Mouse (Mus musculus): ENCODE measurements around the gene Ephb2. TPM values are rescaled to one million over a fixed set of nuclear protein-coding genes. Genes with fewer than 3 reads are reported as not detected.
A peak's percentile ranks its signal among the peaks of the same experiment; 100 is the strongest.

Ephb2 gene
- polyA plus RNA-seq, 1 experiment from 2014 or later = 24.3 TPM

DNA sequence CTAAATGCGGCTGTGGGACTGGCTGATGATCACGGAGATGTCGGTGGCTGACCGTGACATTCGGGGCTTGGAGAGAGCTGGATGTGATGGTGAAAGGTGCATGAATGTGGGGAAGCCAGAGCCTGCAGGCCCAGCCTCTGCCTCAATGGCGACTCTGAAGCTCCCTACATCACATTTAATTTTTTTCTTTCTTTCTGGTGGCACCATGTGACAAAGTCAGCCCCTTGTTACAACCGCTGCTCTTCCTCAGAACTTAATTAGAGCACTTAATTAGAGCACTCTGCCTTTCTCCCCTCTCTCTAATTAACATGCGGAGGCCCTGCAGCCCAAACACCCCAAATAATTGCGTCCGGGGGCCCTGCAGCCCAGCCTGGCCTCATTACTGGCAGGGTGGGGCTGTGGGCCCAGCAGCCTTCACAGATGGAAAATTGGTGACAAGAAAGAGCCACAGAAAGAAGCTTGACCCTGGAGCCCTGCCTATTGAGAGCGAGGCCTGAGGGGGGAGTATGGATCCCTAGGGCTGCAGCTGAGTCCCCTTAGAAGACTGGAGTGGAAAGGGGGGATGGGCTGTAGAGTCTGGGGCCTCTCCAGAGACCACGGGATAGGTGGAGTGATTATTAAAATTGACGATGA is 62.7 kb downstream of the Ephb2 start:
- no peak overlapping the region for H3K9ac ChIP-seq
- H3K4me1 ChIP-seq (replicated peaks) = peaks cover 43% of the 10 kb centered on the region
- H3K4me2 ChIP-seq = no peak overlapping the region
- ATAC-seq (ENCODE audit: low FRiP score, low read depth) = peak; percentile 63
- peaks cover 13% of the 10 kb centered on the region for H3K36me3 ChIP-seq
- H3K27ac ChIP-seq (replicated peaks) = peak overlapping the region; percentile 65
- no peaks in the 10 kb centered on the region for H3K9me3 ChIP-seq
- H3K4me3 ChIP-seq = no peak overlapping the region
- WGBS = 23% methylated on average over 13 of the region's 13 CpGs
- H3K27me3 ChIP-seq = no peaks in the 10 kb centered on the region

DNA sequence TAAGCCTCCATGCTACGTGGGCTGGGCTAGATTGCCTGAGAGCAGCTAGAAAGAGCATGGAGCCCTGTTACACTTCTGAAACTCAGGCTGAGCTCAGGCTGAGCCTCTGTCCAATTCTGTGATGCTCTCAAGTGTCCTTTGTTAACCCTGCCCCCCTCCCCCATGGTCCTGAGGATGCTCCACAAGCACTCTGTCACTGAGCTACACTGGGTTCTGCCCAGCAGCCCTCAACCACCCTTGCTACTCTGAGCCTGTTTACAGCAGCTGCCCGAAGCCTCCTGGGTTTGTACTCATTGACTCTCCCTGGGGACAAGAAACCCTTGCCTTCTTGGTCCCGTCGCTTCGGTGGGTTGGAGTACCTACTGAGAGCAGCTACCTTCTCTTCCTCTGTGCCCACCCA is 63.5 kb downstream of the Ephb2 start:
- no peak overlapping the region for H3K4me2 ChIP-seq
- H3K36me3 ChIP-seq = peaks cover 13% of the 10 kb centered on the region
- H3K9me3 ChIP-seq = no peaks in the 10 kb centered on the region
- peak overlapping the region; percentile 65; the same call in 1 of the 2 replicates for H3K27ac ChIP-seq (replicated peaks)
- ATAC-seq (ENCODE audit: low FRiP score, low read depth) = no peak
- no peaks in the 10 kb centered on the region for H3K27me3 ChIP-seq
- no peak overlapping the region for H3K9ac ChIP-seq
- H3K4me1 ChIP-seq (replicated peaks) = peaks cover 39% of the 10 kb centered on the region
- H3K4me3 ChIP-seq = no peak overlapping the region
- WGBS = 36% methylated on average over 5 of the region's 5 CpGs

DNA sequence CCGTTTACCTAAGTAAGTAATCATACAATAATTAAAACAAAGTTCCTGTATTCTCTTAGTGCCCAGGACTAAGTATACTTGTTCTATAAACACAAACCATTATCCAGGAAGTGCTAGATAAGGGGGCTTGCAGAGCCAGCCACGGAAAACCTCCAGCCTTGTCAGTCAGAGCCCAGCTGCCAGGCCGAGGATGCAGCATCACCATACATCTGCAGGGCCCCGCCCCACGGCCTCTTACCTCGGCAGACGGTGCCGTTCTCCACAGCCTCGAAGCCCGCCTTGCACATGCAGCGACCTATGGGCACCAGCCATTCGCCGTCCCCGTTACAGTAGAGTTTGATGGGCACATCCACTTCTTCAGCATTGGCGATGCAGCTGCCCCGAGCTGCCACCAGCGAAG is 65.1 kb downstream of the Ephb2 start:
- peaks cover 13% of the 10 kb centered on the region for H3K36me3 ChIP-seq
- H3K27me3 ChIP-seq = no peaks in the 10 kb centered on the region
- H3K9me3 ChIP-seq = no peaks in the 10 kb centered on the region
- no peak overlapping the region for H3K4me2 ChIP-seq
- WGBS = 87% methylated on average over 17 of the region's 17 CpGs
- no peak overlapping the region for H3K9ac ChIP-seq
- H3K27ac ChIP-seq (replicated peaks) = no peak overlapping the region
- H3K4me3 ChIP-seq = no peak overlapping the region
- H3K4me1 ChIP-seq (replicated peaks) = peaks cover 27% of the 10 kb centered on the region
- ATAC-seq (ENCODE audit: low FRiP score, low read depth) = no peak

DNA sequence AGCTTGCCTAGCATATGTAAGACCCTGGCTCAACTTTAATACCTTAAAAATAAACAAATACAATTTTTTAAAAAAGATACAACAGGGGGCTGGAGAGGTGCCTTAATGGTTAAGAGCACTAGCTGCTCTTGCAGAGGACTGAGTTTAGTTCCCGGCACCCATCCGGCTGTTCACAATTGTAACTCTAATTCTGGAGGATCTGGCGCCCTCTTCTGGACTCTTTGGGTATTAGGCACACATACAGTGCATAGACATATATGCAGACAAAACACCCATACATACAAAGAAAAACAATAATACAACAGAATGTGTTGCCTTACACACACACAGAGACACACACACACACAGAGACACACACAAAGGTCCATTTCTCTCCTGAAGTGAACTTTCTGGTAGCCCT is 67.3 kb downstream of the Ephb2 start:
- H3K4me2 ChIP-seq = no peak overlapping the region
- 93% methylated on average over 3 of the region's 3 CpGs for WGBS
- no peaks in the 10 kb centered on the region for H3K9me3 ChIP-seq
- no peak for ATAC-seq (ENCODE audit: low FRiP score, low read depth)
- H3K9ac ChIP-seq = no peak overlapping the region
- no peak overlapping the region for H3K27ac ChIP-seq (replicated peaks)
- H3K36me3 ChIP-seq = peaks cover 13% of the 10 kb centered on the region
- no peak overlapping the region for H3K4me3 ChIP-seq
- H3K27me3 ChIP-seq = no peaks in the 10 kb centered on the region
- H3K4me1 ChIP-seq (replicated peaks) = peaks cover 23% of the 10 kb centered on the region

DNA sequence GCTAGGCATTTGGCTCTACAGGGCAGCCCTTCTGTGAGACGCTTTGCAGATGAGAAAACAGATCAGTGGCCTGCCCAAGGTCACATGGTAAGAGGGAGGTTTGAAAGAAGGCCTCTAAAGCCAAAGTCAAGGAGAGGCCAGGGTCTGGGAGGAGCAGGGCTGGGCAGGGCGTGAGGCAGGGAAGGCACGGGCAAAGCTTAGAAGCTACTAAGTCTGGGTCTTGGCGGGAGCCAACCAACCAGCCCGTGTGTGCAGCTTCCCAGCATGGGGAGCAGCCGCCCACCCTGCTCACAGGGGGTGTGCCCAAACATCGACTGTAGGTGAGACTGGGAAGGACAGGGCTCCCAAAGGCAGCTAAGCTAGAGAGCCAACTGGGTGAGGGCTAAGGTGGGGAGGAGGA is 70.7 kb downstream of the Ephb2 start:
- ATAC-seq (ENCODE audit: low FRiP score, low read depth) = no peak
- no peak overlapping the region for H3K9ac ChIP-seq
- H3K4me2 ChIP-seq = no peak overlapping the region
- H3K27me3 ChIP-seq = no peaks in the 10 kb centered on the region
- peaks cover 6% of the 10 kb centered on the region; the same call in 1 of the 2 replicates for H3K36me3 ChIP-seq
- no peaks in the 10 kb centered on the region for H3K9me3 ChIP-seq
- peaks cover 23% of the 10 kb centered on the region for H3K4me1 ChIP-seq (replicated peaks)
- H3K4me3 ChIP-seq = no peak overlapping the region
- WGBS = 68% methylated on average over 7 of the region's 7 CpGs
- H3K27ac ChIP-seq (replicated peaks) = no peak overlapping the region

DNA sequence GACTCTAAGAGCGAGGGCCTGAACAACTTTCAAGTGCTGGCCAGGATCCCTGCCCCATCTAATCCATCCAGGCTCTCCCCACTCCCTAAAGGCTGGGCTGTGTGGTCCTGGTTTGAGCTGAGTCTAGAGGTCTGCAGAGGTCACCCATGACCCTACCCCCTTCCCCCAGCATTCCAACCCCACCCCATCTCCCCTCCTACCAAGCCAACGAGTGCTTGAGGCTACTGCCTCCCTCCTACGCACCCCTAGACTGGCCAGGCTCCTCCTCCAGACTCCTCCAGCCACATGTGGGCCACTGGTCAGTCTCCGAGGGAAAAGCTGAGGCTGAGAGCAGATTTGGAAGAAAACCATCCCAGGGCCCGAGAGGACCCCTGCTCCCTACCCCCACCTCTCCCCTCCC is 72.4 kb downstream of the Ephb2 start:
- H3K36me3 ChIP-seq = peaks cover under 1% of the 10 kb centered on the region; the same call in 1 of the 2 replicates
- ATAC-seq (ENCODE audit: low FRiP score, low read depth) = no peak
- H3K27ac ChIP-seq (replicated peaks) = no peak overlapping the region
- no peaks in the 10 kb centered on the region for H3K9me3 ChIP-seq
- 37% methylated on average over 5 of the region's 5 CpGs for WGBS
- no peaks in the 10 kb centered on the region for H3K27me3 ChIP-seq
- no peak overlapping the region for H3K4me3 ChIP-seq
- H3K9ac ChIP-seq = no peak overlapping the region
- H3K4me1 ChIP-seq (replicated peaks) = peaks cover 27% of the 10 kb centered on the region
- H3K4me2 ChIP-seq = no peak overlapping the region

DNA sequence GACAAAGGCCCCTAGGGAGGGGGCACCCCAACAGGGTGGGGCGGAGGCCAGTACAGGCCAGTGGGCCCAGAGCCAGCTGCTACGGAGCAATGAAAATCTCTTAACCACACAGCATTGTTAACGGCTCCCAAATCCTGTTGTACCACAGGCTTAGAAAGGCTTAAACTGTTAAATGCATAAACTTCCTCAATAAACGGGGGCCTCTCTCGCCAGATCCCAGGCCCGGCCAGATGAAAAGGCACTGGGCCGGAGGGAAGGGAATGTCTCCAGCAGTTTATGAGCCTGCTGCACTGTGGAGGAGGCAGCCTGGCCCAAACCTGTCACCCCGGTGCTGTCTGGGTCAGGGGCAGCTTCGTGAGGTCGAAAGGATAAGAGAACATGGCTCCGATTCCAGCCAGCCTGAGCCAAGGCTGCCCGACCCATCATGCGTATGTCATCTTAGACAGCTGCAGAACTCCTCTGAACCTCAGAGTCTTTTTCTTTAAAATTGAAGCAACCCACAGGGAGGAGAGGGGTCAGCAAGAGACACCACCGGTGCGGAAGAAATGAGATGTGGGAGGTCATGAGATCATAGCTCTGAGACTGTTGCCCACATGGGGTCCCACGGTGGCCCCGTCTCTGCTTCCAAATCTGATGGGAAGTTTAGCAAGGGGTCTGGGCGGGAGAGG is 73.9 kb downstream of the Ephb2 start:
- Histone ChIP-seq H3K4me3 (no peak overlapping the region), H3K27ac (replicated peaks) (no peak overlapping the region; the same call in 1 of the 2 replicates), H3K27me3 (no peaks in the 10 kb centered on the region), H3K4me2 (no peak overlapping the region), H3K9ac (no peak overlapping the region), H3K9me3 (no peaks in the 10 kb centered on the region), H3K4me1 (replicated peaks) (peaks cover 38% of the 10 kb centered on the region), H3K36me3 (no peaks in the 10 kb centered on the region)
- no peak for ATAC-seq (ENCODE audit: low FRiP score, low read depth)
- WGBS = 24% methylated on average over 18 of the region's 18 CpGs

DNA sequence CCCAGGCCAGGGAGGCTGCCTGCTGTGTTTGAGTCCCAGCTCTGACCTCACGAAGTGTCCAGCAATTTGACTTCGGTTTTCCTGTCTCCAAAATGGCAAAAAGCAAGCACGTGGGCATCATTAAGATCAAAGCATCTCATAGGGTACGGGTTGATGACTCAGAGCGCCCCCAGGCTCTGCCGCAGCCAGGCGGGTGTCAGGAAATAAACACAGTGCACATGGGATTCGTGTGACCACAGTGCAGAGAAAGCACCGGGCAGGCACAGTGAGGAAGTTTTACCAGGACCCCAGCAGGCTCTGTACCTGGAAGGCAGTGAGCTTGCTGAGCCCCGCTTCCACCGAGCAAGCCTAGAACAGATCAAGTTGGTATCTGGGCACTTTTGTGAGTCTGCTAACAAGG is 74.9 kb downstream of the Ephb2 start:
- Histone ChIP-seq H3K36me3 (no peaks in the 10 kb centered on the region), H3K9me3 (no peaks in the 10 kb centered on the region), H3K4me1 (replicated peaks) (peaks cover 48% of the 10 kb centered on the region), H3K27me3 (no peaks in the 10 kb centered on the region), H3K9ac (no peak overlapping the region), H3K4me3 (no peak overlapping the region), H3K4me2 (no peak overlapping the region), H3K27ac (replicated peaks) (no peak overlapping the region)
- no peak for ATAC-seq (ENCODE audit: low FRiP score, low read depth)
- 66% methylated on average over 11 of the region's 11 CpGs for WGBS

DNA sequence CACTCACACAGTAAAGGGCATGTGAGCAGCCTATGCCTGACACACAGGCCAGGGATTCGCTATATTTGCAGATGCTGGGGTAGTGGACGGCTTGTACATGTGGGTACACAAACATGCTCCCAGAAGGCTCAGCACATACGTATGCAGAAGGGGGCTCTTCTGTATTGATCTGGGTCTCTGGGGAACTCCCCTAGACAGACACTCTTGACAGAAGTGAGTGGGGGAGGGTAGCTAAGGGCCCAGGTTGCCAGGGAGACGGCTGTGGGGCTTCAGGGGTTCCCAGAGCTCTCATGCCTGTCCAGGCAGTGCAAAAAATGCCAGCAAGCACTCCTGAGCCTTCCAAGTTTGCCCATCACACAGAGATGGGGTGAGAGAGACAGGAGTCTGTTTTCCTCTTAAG is 78.7 kb downstream of the Ephb2 start:
- peaks cover 73% of the 10 kb centered on the region for H3K4me1 ChIP-seq (replicated peaks)
- H3K36me3 ChIP-seq = no peaks in the 10 kb centered on the region
- no peaks in the 10 kb centered on the region for H3K27me3 ChIP-seq
- 0 out of 2 replicates have a peak, but pooled peaks have one; percentile 16 for ATAC-seq (ENCODE audit: low FRiP score, low read depth)
- 16% methylated on average over 4 of the region's 4 CpGs for WGBS
- H3K27ac ChIP-seq (replicated peaks) = peak overlapping the region; percentile 86
- H3K4me2 ChIP-seq = no peak overlapping the region
- H3K4me3 ChIP-seq = no peak overlapping the region
- H3K9me3 ChIP-seq = no peaks in the 10 kb centered on the region
- peak overlapping the region; percentile 7; the same call in 1 of the 2 replicates for H3K9ac ChIP-seq

DNA sequence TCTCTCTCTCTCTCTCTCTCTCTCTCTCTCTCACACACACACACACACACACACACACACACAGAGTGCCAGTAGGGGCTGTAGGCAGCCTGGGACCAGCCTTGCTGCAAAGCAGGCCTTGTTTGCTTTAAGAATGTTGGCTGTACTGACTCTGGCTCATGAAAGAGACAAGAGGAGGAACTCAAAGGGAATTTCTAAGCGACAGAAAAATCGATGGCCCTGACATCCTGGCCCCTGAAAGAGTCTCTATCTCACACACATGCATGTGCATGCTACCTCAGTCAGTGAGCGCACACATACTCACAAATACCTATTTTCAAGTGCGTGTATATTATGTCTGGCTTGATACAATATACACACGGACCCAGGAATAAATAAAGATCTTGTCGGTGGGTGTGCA is 79.3 kb downstream of the Ephb2 start:
- Histone ChIP-seq H3K36me3 (no peaks in the 10 kb centered on the region), H3K9me3 (no peaks in the 10 kb centered on the region), H3K9ac (peak overlapping the region; percentile 7; the same call in 1 of the 2 replicates), H3K4me1 (replicated peaks) (peaks cover 73% of the 10 kb centered on the region), H3K4me3 (no peak overlapping the region), H3K4me2 (no peak overlapping the region), H3K27ac (replicated peaks) (peak overlapping the region; percentile 86), H3K27me3 (no peaks in the 10 kb centered on the region)
- no peak for ATAC-seq (ENCODE audit: low FRiP score, low read depth)
- WGBS = 20% methylated on average over 6 of the region's 6 CpGs

DNA sequence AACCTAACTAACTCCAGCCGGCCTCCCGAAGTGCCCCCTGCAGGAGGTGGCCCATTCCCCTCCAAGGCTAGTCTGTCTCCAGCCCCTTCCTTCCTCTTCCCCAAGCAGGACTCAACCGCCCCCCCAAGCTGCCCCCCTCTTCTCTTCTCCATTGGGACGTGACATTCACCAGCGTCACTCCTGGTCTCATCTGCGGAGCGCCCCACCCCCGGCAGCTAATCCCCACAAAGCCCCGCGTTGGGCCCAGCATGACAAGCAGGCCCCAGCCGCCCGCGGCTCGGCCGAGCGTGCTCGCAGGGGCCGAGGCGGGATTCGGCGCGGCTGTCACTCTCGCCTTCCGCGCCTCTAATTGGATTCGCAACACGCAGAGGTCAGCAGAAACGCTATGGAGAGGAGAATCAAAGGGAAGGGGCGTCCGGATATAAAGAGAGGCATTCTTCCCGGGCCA is 80.4 kb downstream of the Ephb2 start:
- no peaks in the 10 kb centered on the region for H3K27me3 ChIP-seq
- H3K4me3 ChIP-seq = peak overlapping the region; percentile 12
- peaks cover 79% of the 10 kb centered on the region for H3K4me1 ChIP-seq (replicated peaks)
- peak overlapping the region; percentile 86 for H3K27ac ChIP-seq (replicated peaks)
- H3K9ac ChIP-seq = peak overlapping the region; percentile 4; the same call in 1 of the 2 replicates
- ATAC-seq (ENCODE audit: low FRiP score, low read depth) = peak; percentile 72
- no peaks in the 10 kb centered on the region for H3K36me3 ChIP-seq
- peak overlapping the region; percentile 51 for H3K4me2 ChIP-seq
- H3K9me3 ChIP-seq = no peaks in the 10 kb centered on the region
- 2% methylated on average over 30 of the region's 31 CpGs for WGBS

DNA sequence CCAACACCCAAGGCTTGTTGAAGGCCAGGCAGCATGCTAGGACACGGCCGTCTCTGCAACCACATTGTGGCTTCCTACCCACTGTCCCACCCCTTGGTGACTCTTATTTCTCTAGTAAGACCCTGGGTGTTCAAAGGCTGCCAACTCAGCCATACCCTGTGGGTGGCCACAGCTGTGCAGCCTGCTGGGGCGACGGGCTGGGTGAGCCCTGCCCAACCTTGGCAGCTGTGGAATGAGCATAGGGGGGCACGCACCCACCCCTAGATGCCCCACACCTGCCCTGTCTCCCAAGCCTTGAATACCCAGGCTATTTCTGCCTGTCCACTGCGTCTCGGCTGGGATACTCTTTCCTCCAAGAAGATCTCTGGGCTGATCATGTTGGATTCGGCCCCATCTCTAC is 81.5 kb downstream of the Ephb2 start:
- H3K4me3 ChIP-seq = no peak overlapping the region
- H3K27ac ChIP-seq (replicated peaks) = peak overlapping the region; percentile 86; the same call in 1 of the 2 replicates
- H3K9me3 ChIP-seq = no peaks in the 10 kb centered on the region
- ATAC-seq (ENCODE audit: low FRiP score, low read depth) = no peak
- H3K9ac ChIP-seq = no peak overlapping the region
- 59% methylated on average over 8 of the region's 8 CpGs for WGBS
- peaks cover 90% of the 10 kb centered on the region for H3K4me1 ChIP-seq (replicated peaks)
- H3K27me3 ChIP-seq = no peaks in the 10 kb centered on the region
- no peak overlapping the region for H3K4me2 ChIP-seq
- no peaks in the 10 kb centered on the region for H3K36me3 ChIP-seq
